Mouse (Mus musculus) kidney, postnatal 0 days (tissue): ENCODE data around the gene Adgre5. TPM values are rescaled to one million over a fixed set of nuclear protein-coding genes. Genes with fewer than 3 reads are reported as not detected.

Source experiments
- ATAC-seq: fragments of 200-750 bp; cut with Nextera tagmentation; replicated peaks from 2 replicates; pipeline ENCODE4 v1.8.0; 2017; ENCODE audit warnings: low read depth, moderate number of reproducible peaks, moderate TSS enrichment, moderate library complexity; ENCODE audit not compliant: low FRiP score
- DNase-seq: peaks from one replicate; pipeline ENCODE4 v3.0.0-alpha.2; 2016; ENCODE audit warnings: low spot score
- H3K27ac ChIP-seq: fragments of 300-500 bp; sonication (generic); 2 replicates; pipeline ENCODE4 v1.5.1; 2014; ENCODE audit warnings: mild to moderate bottlenecking
- H3K27me3 ChIP-seq: fragments of 300-500 bp; sonication (generic); 2 replicates; pipeline ENCODE4 v1.6.1; 2014; ENCODE audit warnings: low read length, mixed read lengths; ENCODE audit not compliant: insufficient read depth
- H3K36me3 ChIP-seq: fragments of 300-500 bp; sonication (generic); 2 replicates; pipeline ENCODE4 v1.6.1; 2014; ENCODE audit warnings: low read length, mixed read lengths; ENCODE audit not compliant: insufficient read depth
- H3K4me1 ChIP-seq: fragments of 300-500 bp; sonication (generic); replicated peaks from 2 replicates; pipeline ENCODE4 v1.6.1; 2014; ENCODE audit warnings: antibody characterized with exemption, low read length, mixed read lengths; ENCODE audit not compliant: insufficient read depth
- H3K4me2 ChIP-seq: fragments of 300-500 bp; sonication (generic); 2 replicates; pipeline ENCODE4 v1.6.1; 2014; ENCODE audit warnings: mild to moderate bottlenecking, low read length, moderate library complexity, mixed read lengths
- H3K4me3 ChIP-seq: fragments of 300-500 bp; sonication (generic); replicated peaks from 2 replicates; pipeline ENCODE4 v1.5.1; 2014; ENCODE audit warnings: low read depth, low read length
- H3K9ac ChIP-seq: fragments of 300-500 bp; sonication (generic); 2 replicates; pipeline ENCODE4 v1.6.1; 2014; ENCODE audit warnings: low read depth, low read length
- H3K9me3 ChIP-seq: fragments of 300-500 bp; sonication (generic); replicated peaks from 2 replicates; pipeline ENCODE4 v1.6.1; 2016; ENCODE audit warnings: low read length, inconsistent platforms, mixed read lengths
- CTCF ChIP-seq: IDR thresholded peaks from 2 replicates; pipeline ENCODE4 v1.5.1; 2016; ENCODE audit warnings: antibody characterized with exemption, low read depth, mild to moderate bottlenecking, moderate library complexity
- WGBS: fragments of 180-500 bp; shearing (Covaris S2); extraction: QIAGEN DNeasy Blood & Tissue Kit; methylation state at CpG from one replicate; pipeline ENCODE4 v1.1.7; 2014; 5-methylcytosine and 5-hydroxymethylcytosine counted together
- polyA plus RNA-seq: library from polyadenylated mRNA; unstranded; fragments of >200 nt; fragmentation: Nextera tagmentation; extraction: Ambion mirVana; gene quantifications from 2 replicates; pipeline ENCODE4 v1.2.1, GENCODE M21; 2015

The Adgre5 gene
- polyA plus RNA-seq, 1 experiment from 2014 or later: 37.8 TPM

DNA sequence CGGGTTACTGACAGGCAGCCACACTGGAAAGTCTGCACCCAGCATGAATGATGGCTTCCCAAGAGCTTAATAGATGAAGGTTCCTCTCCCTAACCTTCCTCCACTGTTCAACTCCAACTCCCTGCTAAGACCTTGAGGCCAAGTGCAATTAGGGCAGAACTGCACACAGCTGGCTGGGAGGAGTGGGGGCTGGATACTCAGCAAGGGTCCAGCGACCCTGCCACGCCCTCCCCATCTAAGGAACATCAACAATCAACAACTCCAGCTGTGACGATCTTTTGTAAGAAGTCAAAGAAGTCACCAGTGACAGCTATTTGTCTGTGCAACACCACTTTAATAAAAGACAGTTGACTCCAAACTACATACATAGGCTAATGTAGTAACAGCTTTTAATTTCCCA lies 35.5 kb upstream of the Adgre5 start:
- Histone ChIP-seq H3K9ac (no peak overlapping the region), H3K27ac (no peak overlapping the region), H3K36me3 (no peaks in the 10 kb centered on the region), H3K4me3 (no peak overlapping the region), H3K4me2 (no peak overlapping the region), H3K9me3 (no peaks in the 10 kb centered on the region), H3K4me1 (peaks cover 5% of the 10 kb centered on the region; the same call in 1 of the 2 replicates), H3K27me3 (no peaks in the 10 kb centered on the region)
- TF ChIP-seq CTCF: no peak
- ATAC-seq: no peak
- 27% methylated on average over 4 of the region's 4 CpGs for WGBS
- DNase-seq: no peak

DNA sequence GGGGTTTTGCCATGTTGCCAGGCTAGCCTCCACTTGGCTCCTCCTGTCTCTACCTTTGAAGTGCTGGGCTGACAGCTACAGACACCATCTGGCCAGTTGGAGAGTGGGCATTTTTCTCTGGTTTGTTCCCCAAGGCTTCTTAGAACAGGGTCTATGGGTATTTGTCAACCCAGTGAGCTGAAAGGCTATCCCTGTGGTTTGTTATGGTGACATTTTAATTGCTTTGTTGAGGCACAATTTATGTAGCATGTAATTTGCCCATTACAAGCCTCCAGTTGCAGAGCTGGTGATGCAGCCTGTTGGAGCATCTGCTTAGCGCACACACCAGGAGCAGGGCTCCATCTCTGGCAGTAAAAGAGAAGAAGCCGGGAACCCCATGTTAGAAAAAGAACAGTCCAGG lies 33.1 kb upstream of the Adgre5 start:
- ATAC-seq (peak; percentile 42), DNase-seq (peak; percentile 75)
- TF ChIP-seq CTCF: no peak
- Histone ChIP-seq H3K27ac (no peak overlapping the region), H3K9me3 (no peaks in the 10 kb centered on the region), H3K36me3 (no peaks in the 10 kb centered on the region), H3K27me3 (no peaks in the 10 kb centered on the region), H3K4me1 (peaks cover 5% of the 10 kb centered on the region; the same call in 1 of the 2 replicates), H3K4me2 (no peak overlapping the region), H3K9ac (no peak overlapping the region), H3K4me3 (no peak overlapping the region)
- WGBS: 49% methylated on average over 2 of the region's 2 CpGs

DNA sequence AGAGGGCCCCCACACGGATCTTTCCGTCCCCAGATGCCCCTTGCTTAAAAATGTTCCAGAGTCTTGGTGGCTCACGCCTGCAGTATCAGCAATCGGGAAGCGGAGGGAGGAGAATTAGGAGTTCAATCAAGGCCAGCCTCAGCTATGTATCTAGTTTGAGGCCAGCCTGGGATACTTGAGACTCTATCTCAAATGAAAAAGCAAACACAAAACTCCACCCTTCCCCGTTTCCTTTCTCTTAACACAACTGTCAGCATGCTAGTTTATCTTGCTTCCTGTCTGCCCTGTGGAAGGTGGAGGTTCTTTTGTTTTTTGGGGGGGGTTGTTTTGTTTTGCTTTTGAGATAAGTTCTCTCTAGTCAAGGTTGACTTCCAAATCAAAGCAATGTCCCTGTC lies 32.3 kb upstream of the Adgre5 start:
- Histone ChIP-seq H3K36me3 (no peaks in the 10 kb centered on the region), H3K4me2 (peak overlapping the region; percentile 70), H3K4me3 (no peak overlapping the region), H3K9ac (no peak overlapping the region), H3K27me3 (no peaks in the 10 kb centered on the region), H3K27ac (no peak overlapping the region), H3K4me1 (peaks cover 5% of the 10 kb centered on the region; the same call in 1 of the 2 replicates), H3K9me3 (no peaks in the 10 kb centered on the region)
- ATAC-seq: no peak
- 26% methylated on average over 6 of the region's 6 CpGs for WGBS
- TF ChIP-seq CTCF: no peak
- no peak for DNase-seq

DNA sequence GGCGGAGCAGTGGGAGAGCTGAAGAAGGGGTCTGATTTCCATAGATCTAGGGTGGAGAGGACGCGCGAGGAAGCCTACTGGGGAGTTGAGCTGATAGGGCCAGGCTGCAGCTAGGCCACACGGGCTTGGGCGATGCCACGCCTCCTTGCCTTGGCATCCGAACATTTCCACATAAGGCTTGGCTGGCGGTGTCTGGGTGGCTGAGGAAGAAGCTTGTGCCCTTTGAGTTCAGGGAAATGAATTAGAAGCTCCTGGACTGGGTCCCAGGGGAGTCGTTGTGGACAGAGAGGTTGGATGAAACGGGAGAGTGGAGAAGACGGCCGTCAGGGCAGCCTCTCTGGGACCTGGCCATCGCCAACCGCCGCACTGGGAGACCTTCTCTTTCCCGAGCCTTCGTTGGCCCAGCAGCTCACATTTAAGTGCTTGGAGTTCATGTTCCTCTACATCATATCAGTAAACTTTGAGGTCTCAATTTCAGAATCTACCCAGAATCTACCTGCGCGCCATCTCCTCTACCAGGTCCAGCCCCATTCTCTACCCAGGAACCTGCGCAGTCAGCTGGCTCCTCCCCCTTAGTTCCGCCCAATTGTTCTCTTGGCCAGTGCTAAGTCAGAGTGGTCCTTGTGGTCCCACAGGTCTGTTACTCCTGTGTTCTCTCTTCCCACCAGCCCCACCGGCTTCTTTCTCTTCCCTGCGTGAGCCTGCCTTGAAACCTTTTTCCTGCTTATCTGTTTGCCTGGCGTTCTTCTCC lies 31.8 kb upstream of the Adgre5 start:
- ATAC-seq (peak; percentile 71; the same call in 1 of the 2 replicates), DNase-seq (peak; percentile 42)
- H3K9me3 ChIP-seq: no peaks in the 10 kb centered on the region
- WGBS: 11% methylated on average over 25 of the region's 25 CpGs
- peak overlapping the region; percentile 32; the same call in 1 of the 2 replicates for H3K9ac ChIP-seq
- no peaks in the 10 kb centered on the region for H3K36me3 ChIP-seq
- peaks cover 5% of the 10 kb centered on the region; the same call in 1 of the 2 replicates for H3K4me1 ChIP-seq
- H3K4me3 ChIP-seq: peak overlapping the region; percentile 26
- no peak overlapping the region for H3K27ac ChIP-seq
- TF ChIP-seq CTCF: 0 out of 2 replicates have a peak, but pooled peaks have one; percentile 1
- peak overlapping the region; percentile 70 for H3K4me2 ChIP-seq
- no peaks in the 10 kb centered on the region for H3K27me3 ChIP-seq

DNA sequence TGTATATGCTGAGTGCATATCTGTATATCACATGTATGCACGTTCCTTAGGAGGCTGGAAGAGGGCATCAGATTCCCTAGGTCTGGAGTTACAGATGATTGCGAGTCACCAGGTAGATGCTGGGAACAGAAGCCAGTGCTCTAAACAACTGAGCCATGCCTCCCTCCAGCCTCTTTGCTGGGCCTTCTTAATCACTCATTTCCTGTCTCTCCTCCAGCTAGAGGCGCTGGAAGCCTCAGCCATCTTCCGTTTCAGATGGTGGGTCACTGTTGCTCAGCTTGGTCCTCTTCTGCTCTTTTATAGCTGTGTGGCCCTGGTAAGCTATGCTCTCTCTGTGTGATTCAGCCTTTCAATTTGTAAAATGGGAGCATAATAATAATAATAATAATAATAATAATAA lies 30.7 kb upstream of the Adgre5 start:
- WGBS: 51% methylated on average over 4 of the region's 4 CpGs
- Histone ChIP-seq H3K4me3 (no peak overlapping the region), H3K4me2 (no peak overlapping the region), H3K27ac (no peak overlapping the region), H3K27me3 (no peaks in the 10 kb centered on the region), H3K9me3 (no peaks in the 10 kb centered on the region), H3K36me3 (no peaks in the 10 kb centered on the region), H3K4me1 (peaks cover 5% of the 10 kb centered on the region; the same call in 1 of the 2 replicates), H3K9ac (no peak overlapping the region)
- no peak for TF ChIP-seq CTCF
- ATAC-seq (no peak), DNase-seq (no peak)

DNA sequence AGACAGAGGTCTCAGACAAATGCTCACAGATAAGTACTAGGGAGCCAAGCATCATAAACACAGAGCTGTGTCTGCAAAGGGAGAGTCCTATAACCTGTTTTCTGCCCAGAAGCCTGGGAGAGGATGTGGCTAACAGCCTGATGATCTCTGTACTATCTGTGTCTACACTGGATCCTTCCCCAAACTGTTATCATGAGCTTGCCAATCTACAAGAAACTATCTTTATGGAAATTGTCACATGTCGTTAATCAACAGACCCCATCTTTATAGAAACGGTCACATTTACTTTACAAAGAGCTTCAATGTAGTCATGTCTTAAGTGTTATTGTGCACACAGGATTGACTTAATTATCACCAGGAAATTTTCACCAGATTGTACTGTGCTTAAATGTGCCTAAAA lies 29.5 kb upstream of the Adgre5 start:
- no peak for ATAC-seq
- H3K27me3 ChIP-seq: no peaks in the 10 kb centered on the region
- H3K9ac ChIP-seq: no peak overlapping the region
- DNase-seq: no peak
- no peaks in the 10 kb centered on the region for H3K36me3 ChIP-seq
- no peak for TF ChIP-seq CTCF
- no peaks in the 10 kb centered on the region for H3K9me3 ChIP-seq
- no peak overlapping the region for H3K4me2 ChIP-seq
- 87% methylated on average over 2 of the region's 2 CpGs for WGBS
- H3K4me1 ChIP-seq: peaks cover 5% of the 10 kb centered on the region; the same call in 1 of the 2 replicates
- H3K4me3 ChIP-seq: no peak overlapping the region
- no peak overlapping the region for H3K27ac ChIP-seq

DNA sequence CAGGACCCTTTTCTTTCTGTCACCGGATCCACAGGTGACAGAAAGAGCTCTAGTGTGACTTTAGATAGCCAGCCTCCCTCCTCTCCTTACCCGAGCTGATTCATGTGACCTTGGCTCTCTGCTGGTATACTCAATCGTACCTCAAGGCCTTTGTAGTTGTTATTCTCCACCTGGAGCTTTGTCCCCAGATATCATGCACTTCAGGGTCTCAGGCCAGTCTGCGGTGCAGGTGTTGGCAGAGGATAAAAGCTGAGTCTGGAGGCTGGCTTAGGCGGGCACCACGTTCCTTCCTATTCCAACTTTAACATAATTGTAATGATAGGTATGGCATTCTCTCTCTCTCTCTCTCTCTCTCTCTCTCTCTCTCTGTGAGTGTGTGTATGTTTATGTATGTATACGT lies 28.6 kb upstream of the Adgre5 start:
- Histone ChIP-seq H3K27me3 (no peaks in the 10 kb centered on the region), H3K36me3 (no peaks in the 10 kb centered on the region), H3K4me3 (no peak overlapping the region), H3K4me2 (no peak overlapping the region), H3K9ac (no peak overlapping the region), H3K4me1 (peaks cover 5% of the 10 kb centered on the region; the same call in 1 of the 2 replicates), H3K9me3 (no peaks in the 10 kb centered on the region), H3K27ac (no peak overlapping the region)
- no peak for ATAC-seq
- 77% methylated on average over 7 of the region's 7 CpGs for WGBS
- TF ChIP-seq CTCF: no peak
- no peak for DNase-seq
